Mouse (Mus musculus) kidney, adult 8-10 months (tissue): ENCODE results near the gene Bcor.
A peak's percentile ranks its signal among the peaks of the same experiment; 100 is the strongest.

ENCODE experiments used
- DNase-seq, 2 experiments: peaks; one replicate each; pipeline ENCODE4 v3.0.0; 2022

The Bcor gene

GRCm38 (mm10) chrX:12126408-12127105, 33.6 kb downstream of the Bcor start:
- no peak for DNase-seq

GRCm38 (mm10) chrX:12124571-12124970, 35.6 kb downstream of the Bcor start:
- DNase-seq: no peak

GRCm38 (mm10) chrX:12123687-12124087, 36.5 kb downstream of the Bcor start:
- no peak for DNase-seq

- no peak for DNase-seq
Observed at GRCm38 (mm10) chrX:12122594-12123331, 37.4 kb downstream of the Bcor start.

- DNase-seq: no peak
Observed at GRCm38 (mm10) chrX:12119476-12119875, 40.7 kb downstream of the Bcor start.

- DNase-seq: no peak
Observed at GRCm38 (mm10) chrX:12116128-12116527, 44.0 kb downstream of the Bcor start.

GRCm38 (mm10) chrX:12112166-12112565, 48.0 kb downstream of the Bcor start:
- DNase-seq: no peak

- no peak for DNase-seq
Observed at GRCm38 (mm10) chrX:12110518-12110917, 49.6 kb downstream of the Bcor start.

- no peak for DNase-seq
Observed at GRCm38 (mm10) chrX:12105358-12105757, 54.8 kb downstream of the Bcor start.

- DNase-seq: no peak
Observed at GRCm38 (mm10) chrX:12096783-12097526, 63.2 kb downstream of the Bcor start.

- DNase-seq: no peak
Observed at GRCm38 (mm10) chrX:12093371-12093770, 66.8 kb downstream of the Bcor start.

- DNase-seq: peak; percentile 29 to 38
Observed at GRCm38 (mm10) chrX:12091431-12092061, 68.6 kb downstream of the Bcor start.

- peak; percentile 74 to 76 for DNase-seq
Observed at GRCm38 (mm10) chrX:12090871-12091404, 69.2 kb downstream of the Bcor start.

- peak; percentile 77 to 83 for DNase-seq
Observed at GRCm38 (mm10) chrX:12090151-12090870, 69.8 kb downstream of the Bcor start.

GRCm38 (mm10) chrX:12089353-12090081, 70.6 kb downstream of the Bcor start:
- DNase-seq: peak; percentile 60 to 65

GRCm38 (mm10) chrX:12089027-12089340, 71.2 kb downstream of the Bcor start:
- no peak for DNase-seq

GRCm38 (mm10) chrX:12088301-12089026, 71.7 kb downstream of the Bcor start:
- peak; percentile 81 to 86 for DNase-seq

GRCm38 (mm10) chrX:12087511-12088300, 72.4 kb downstream of the Bcor start:
- peak in 1 of 2 experiments; percentile 60 for DNase-seq

GRCm38 (mm10) chrX:12086674-12087510, 73.3 kb downstream of the Bcor start:
- DNase-seq: peak in 1 of 2 experiments; percentile 46
